Mouse (Mus musculus): ENCODE data around the gene Gnptab. TPM values are rescaled to one million over a fixed set of nuclear protein-coding genes. Genes with fewer than 3 reads are reported as not detected.
"Not testable (repeated sequence)": the region's sequence is repeated elsewhere in the genome, so short reads cannot be mapped to it uniquely, and the experiment has no call there.

Gnptab gene
- polyA plus RNA-seq, 1 experiment, result 12.8 TPM

GRCm38 (mm10) chr10:88362218-88362617, 16.7 kb upstream of the Gnptab start:
- WGBS, result 70% methylated on average over 1 of the region's 1 CpGs
- TF ChIP-seq CTCF (conservative IDR thresholded peaks at IDR 0.05; ENCODE audit: insufficient read depth, insufficient read length, low read depth, low read length) (no peak), POLR2A (IDR thresholded peaks at IDR 0.05; ENCODE audit: low read depth, low read length) (no peak)
- Histone ChIP-seq H3K4me1 (ENCODE audit: control insufficient read depth, insufficient read depth, low read length) (no peaks in the 10 kb centered on the region), H3K27ac (ENCODE audit: insufficient read depth, low read depth, low read length) (no peak overlapping the region), H3K36me3 (ENCODE audit: control insufficient read depth, insufficient read depth, low read length) (no peaks in the 10 kb centered on the region), H3K27me3 (replicated peaks; ENCODE audit: control insufficient read depth, insufficient read depth, low read length) (no peaks in the 10 kb centered on the region), H3K4me3 (ENCODE audit: insufficient read depth, low read depth, low read length) (no peak overlapping the region)
- no peak for DNase-seq

GRCm38 (mm10) chr10:88364221-88364620, 14.7 kb upstream of the Gnptab start:
- H3K4me1 ChIP-seq (ENCODE audit: control insufficient read depth, insufficient read depth, low read length), result no peaks in the 10 kb centered on the region
- TF ChIP-seq POLR2A (IDR thresholded peaks at IDR 0.05; ENCODE audit: low read depth, low read length) (no peak), CTCF (conservative IDR thresholded peaks at IDR 0.05; ENCODE audit: insufficient read depth, insufficient read length, low read depth, low read length) (no peak)

GRCm38 (mm10) chr10:88369233-88369632, 9.7 kb upstream of the Gnptab start:
- TF ChIP-seq POLR2A (IDR thresholded peaks at IDR 0.05; ENCODE audit: low read depth, low read length) (no peak), CTCF (conservative IDR thresholded peaks at IDR 0.05; ENCODE audit: insufficient read depth, insufficient read length, low read depth, low read length) (no peak)
- Histone ChIP-seq H3K4me1 (ENCODE audit: control insufficient read depth, insufficient read depth, low read length) (no peaks in the 10 kb centered on the region), H3K36me3 (ENCODE audit: control insufficient read depth, insufficient read depth, low read length) (no peaks in the 10 kb centered on the region), H3K27ac (ENCODE audit: insufficient read depth, low read depth, low read length) (no peak overlapping the region), H3K27me3 (replicated peaks; ENCODE audit: control insufficient read depth, insufficient read depth, low read length) (no peaks in the 10 kb centered on the region), H3K4me3 (ENCODE audit: insufficient read depth, low read depth, low read length) (no peak overlapping the region)
- DNase-seq, result no peak
- WGBS, result 52% methylated on average over 4 of the region's 4 CpGs

More at GRCm38 (mm10) chr10:88364221-88364620, 14.7 kb upstream of the Gnptab start:
- H3K36me3 ChIP-seq (ENCODE audit: control insufficient read depth, insufficient read depth, low read length), result no peaks in the 10 kb centered on the region
- no peak for DNase-seq
- H3K27ac ChIP-seq (ENCODE audit: insufficient read depth, low read depth, low read length), result no peak overlapping the region
- 94% methylated on average over 3 of the region's 3 CpGs for WGBS
- no peaks in the 10 kb centered on the region for H3K27me3 ChIP-seq (replicated peaks; ENCODE audit: control insufficient read depth, insufficient read depth, low read length)
- no peak overlapping the region for H3K4me3 ChIP-seq (ENCODE audit: insufficient read depth, low read depth, low read length)

GRCm38 (mm10) chr10:88371793-88372192, 7.1 kb upstream of the Gnptab start:
- peak; percentile 25 for DNase-seq
- 11% methylated on average over 2 of the region's 2 CpGs for WGBS
- peak; percentile 44; the same call in 1 of the 2 replicates for TF ChIP-seq CTCF (conservative IDR thresholded peaks at IDR 0.05; ENCODE audit: insufficient read depth, insufficient read length, low read depth, low read length)
- TF ChIP-seq POLR2A (IDR thresholded peaks at IDR 0.05; ENCODE audit: low read depth, low read length), result no peak

DNA sequence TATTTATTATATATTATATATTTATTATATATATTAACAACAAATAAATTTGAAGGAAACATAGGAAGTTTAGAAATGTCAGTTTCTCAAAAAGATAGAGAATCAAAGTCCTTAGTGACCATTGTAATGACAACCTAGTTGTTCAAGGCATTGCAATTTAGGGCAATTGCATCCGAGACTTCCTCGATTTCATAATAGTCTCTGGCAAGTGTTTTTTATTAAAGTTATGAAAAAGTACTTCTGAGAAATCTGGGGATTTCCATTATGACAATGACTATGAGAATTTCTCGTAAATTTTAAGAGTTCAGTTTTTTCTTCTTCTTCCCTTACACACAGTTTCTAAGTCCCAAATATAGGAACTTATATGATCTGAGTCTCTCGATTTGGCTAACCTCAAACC, 6.5 kb upstream of the Gnptab start:
- no peaks in the 10 kb centered on the region for H3K27me3 ChIP-seq (replicated peaks; ENCODE audit: control insufficient read depth, insufficient read depth, low read length)
- no peaks in the 10 kb centered on the region for H3K4me1 ChIP-seq (ENCODE audit: control insufficient read depth, insufficient read depth, low read length)
- DNase-seq, result no peak
- no peak overlapping the region for H3K27ac ChIP-seq (ENCODE audit: insufficient read depth, low read depth, low read length)
- H3K36me3 ChIP-seq (ENCODE audit: control insufficient read depth, insufficient read depth, low read length), result no peaks in the 10 kb centered on the region
- no peak overlapping the region for H3K4me3 ChIP-seq (ENCODE audit: insufficient read depth, low read depth, low read length)
- WGBS, result 94% methylated on average over 4 of the region's 4 CpGs
- no peak for TF ChIP-seq POLR2A (IDR thresholded peaks at IDR 0.05; ENCODE audit: low read depth, low read length)
- no peak for TF ChIP-seq CTCF (conservative IDR thresholded peaks at IDR 0.05; ENCODE audit: insufficient read depth, insufficient read length, low read depth, low read length)

More at GRCm38 (mm10) chr10:88371793-88372192, 7.1 kb upstream of the Gnptab start:
- no peaks in the 10 kb centered on the region for H3K36me3 ChIP-seq (ENCODE audit: control insufficient read depth, insufficient read depth, low read length)
- no peak overlapping the region for H3K4me3 ChIP-seq (ENCODE audit: insufficient read depth, low read depth, low read length)
- no peaks in the 10 kb centered on the region for H3K4me1 ChIP-seq (ENCODE audit: control insufficient read depth, insufficient read depth, low read length)
- no peaks in the 10 kb centered on the region for H3K27me3 ChIP-seq (replicated peaks; ENCODE audit: control insufficient read depth, insufficient read depth, low read length)
- no peak overlapping the region for H3K27ac ChIP-seq (ENCODE audit: insufficient read depth, low read depth, low read length)

- not testable (repeated sequence) for DNase-seq; H3K27me3 ChIP-seq (replicated peaks; ENCODE audit: control insufficient read depth, insufficient read depth, low read length); H3K27ac ChIP-seq (ENCODE audit: insufficient read depth, low read depth, low read length); H3K36me3 ChIP-seq (ENCODE audit: control insufficient read depth, insufficient read depth, low read length); H3K4me3 ChIP-seq (ENCODE audit: insufficient read depth, low read depth, low read length); H3K4me1 ChIP-seq (ENCODE audit: control insufficient read depth, insufficient read depth, low read length)
- WGBS, result 59% methylated on average over 2 of the region's 2 CpGs
Observed at GRCm38 (mm10) chr10:88372945-88373344, 6.0 kb upstream of the Gnptab start.

- TF ChIP-seq POLR2A (IDR thresholded peaks at IDR 0.05; ENCODE audit: low read depth, low read length), result no peak
- no peak for TF ChIP-seq CTCF (conservative IDR thresholded peaks at IDR 0.05; ENCODE audit: insufficient read depth, insufficient read length, low read depth, low read length)
- Histone ChIP-seq H3K27ac (ENCODE audit: insufficient read depth, low read depth, low read length) (no peak overlapping the region), H3K4me1 (ENCODE audit: control insufficient read depth, insufficient read depth, low read length) (no peaks in the 10 kb centered on the region), H3K4me3 (ENCODE audit: insufficient read depth, low read depth, low read length) (no peak overlapping the region), H3K27me3 (replicated peaks; ENCODE audit: control insufficient read depth, insufficient read depth, low read length) (no peaks in the 10 kb centered on the region), H3K36me3 (ENCODE audit: control insufficient read depth, insufficient read depth, low read length) (no peaks in the 10 kb centered on the region)
- no peak for DNase-seq
- whole genome bisulfite sequencing, result 35% methylated on average over 10 of the region's 10 CpGs
Observed at GRCm38 (mm10) chr10:88374984-88375383, 3.9 kb upstream of the Gnptab start.

- no peak overlapping the region for H3K27ac ChIP-seq (ENCODE audit: insufficient read depth, low read depth, low read length)
- peaks cover 17% of the 10 kb centered on the region; the same call in 1 of the 2 replicates for H3K4me1 ChIP-seq (ENCODE audit: control insufficient read depth, insufficient read depth, low read length)
- no peak for TF ChIP-seq POLR2A (IDR thresholded peaks at IDR 0.05; ENCODE audit: low read depth, low read length)
- TF ChIP-seq CTCF (conservative IDR thresholded peaks at IDR 0.05; ENCODE audit: insufficient read depth, insufficient read length, low read depth, low read length), result peak; percentile 91
- 4% methylated on average over 11 of the region's 11 CpGs for WGBS
- DNase-seq, result peak; percentile 90
- H3K36me3 ChIP-seq (ENCODE audit: control insufficient read depth, insufficient read depth, low read length), result no peaks in the 10 kb centered on the region
- no peak overlapping the region for H3K4me3 ChIP-seq (ENCODE audit: insufficient read depth, low read depth, low read length)
- H3K27me3 ChIP-seq (replicated peaks; ENCODE audit: control insufficient read depth, insufficient read depth, low read length), result no peaks in the 10 kb centered on the region
Observed at GRCm38 (mm10) chr10:88376770-88377169, 2.2 kb upstream of the Gnptab start.
